Mouse (Mus musculus) forebrain, embryonic 14.5 days (tissue): ENCODE data around the gene Ctf2. TPM values are rescaled to one million over a fixed set of nuclear protein-coding genes. Genes with fewer than 3 reads are reported as not detected.
"Not testable (repeated sequence)": the region's sequence is repeated elsewhere in the genome, so short reads cannot be mapped to it uniquely, and the experiment has no call there.

ENCODE experiments used
- ATAC-seq: fragments of 200-750 bp; cut with Nextera tagmentation; 2 replicates; pipeline ENCODE4 v1.8.0; 2017; ENCODE audit warnings: mild to moderate bottlenecking, moderate library complexity
- DNase-seq: peaks from one replicate; pipeline ENCODE4 v3.0.0-alpha.2; 2015; ENCODE audit warnings: low spot score
- H3K27ac ChIP-seq: fragments of 300-500 bp; sonication (generic); 2 replicates; pipeline ENCODE4 v1.5.1; 2014; ENCODE audit warnings: low read depth, mild to moderate bottlenecking, control low read depth, low read length, moderate library complexity
- H3K27me3 ChIP-seq: fragments of 300-500 bp; sonication (generic); replicated peaks from 2 replicates; pipeline ENCODE4 v1.6.1; 2014; ENCODE audit warnings: low read length, control low read depth, mixed read lengths; ENCODE audit not compliant: control insufficient read depth, insufficient read depth
- H3K36me3 ChIP-seq: fragments of 300-500 bp; sonication (generic); 2 replicates; pipeline ENCODE4 v1.6.1; 2014; ENCODE audit warnings: low read length, control low read depth; ENCODE audit not compliant: control insufficient read depth, insufficient read depth
- H3K4me1 ChIP-seq: fragments of 300-500 bp; sonication (generic); 2 replicates; pipeline ENCODE4 v1.6.1; 2014; ENCODE audit warnings: antibody characterized with exemption, low read length, control low read depth; ENCODE audit not compliant: control insufficient read depth, insufficient read depth
- H3K4me2 ChIP-seq: fragments of 300-500 bp; sonication (generic); 2 replicates; pipeline ENCODE4 v1.6.1; 2014; ENCODE audit warnings: mild to moderate bottlenecking, control low read depth, low read length
- H3K4me3 ChIP-seq: fragments of 300-500 bp; sonication (generic); 2 replicates; pipeline ENCODE4 v1.5.1; 2014; ENCODE audit warnings: low read depth, low read length, control low read depth
- H3K9ac ChIP-seq: fragments of 300-500 bp; sonication (generic); 2 replicates; pipeline ENCODE4 v1.6.1; 2014; ENCODE audit warnings: mild to moderate bottlenecking, low read length, control low read depth, moderate library complexity
- H3K9me3 ChIP-seq: fragments of 300-500 bp; sonication (generic); replicated peaks from 2 replicates; pipeline ENCODE4 v1.6.1; 2016; ENCODE audit warnings: low read length, control low read depth, mixed read lengths; ENCODE audit not compliant: control insufficient read depth
- WGBS: fragments of 180-500 bp; shearing (Covaris S2); extraction: QIAGEN DNeasy Blood & Tissue Kit; methylation state at CpG from one replicate; pipeline ENCODE4 v1.1.7; 2014; 5-methylcytosine and 5-hydroxymethylcytosine counted together
- polyA plus RNA-seq: library from polyadenylated mRNA; unstranded; fragments of >200 nt; fragmentation: Nextera tagmentation; extraction: Ambion mirVana; gene quantifications from 2 replicates; pipeline ENCODE4 v1.2.1, GENCODE M21; 2014

The Ctf2 gene
- polyA plus RNA-seq = 0.09 TPM in 1 of 2 replicates, not detected in the other

DNA sequence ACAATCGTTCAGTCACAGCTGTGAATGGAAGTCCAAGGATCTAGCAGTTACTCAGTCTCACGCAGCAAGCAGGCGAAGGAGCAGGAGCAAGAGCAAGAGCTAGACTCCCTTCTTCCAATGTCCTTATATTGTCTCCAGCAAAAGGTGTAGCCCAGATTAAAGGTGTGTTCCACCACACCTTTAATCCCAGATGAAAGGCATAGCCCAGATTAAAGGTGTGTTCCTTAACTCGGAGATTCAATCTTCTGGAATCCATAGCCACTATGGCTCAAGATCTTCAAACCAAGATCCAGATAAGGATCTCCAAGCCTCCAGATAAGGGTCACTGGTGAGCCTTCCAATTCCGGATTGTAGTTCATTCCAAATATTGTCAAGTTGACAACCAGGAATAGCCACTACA is at the start of gene Ctf2:
TSS of gene Ctf2 (minus strand) at position 101 of the 400 bp plus-strand sequence.
- not testable (repeated sequence) for H3K27ac ChIP-seq, DNase-seq, H3K36me3 ChIP-seq, ATAC-seq, H3K4me3 ChIP-seq, H3K9me3 ChIP-seq, H3K9ac ChIP-seq, H3K27me3 ChIP-seq, H3K4me1 ChIP-seq, H3K4me2 ChIP-seq
- WGBS = no CpG with 5 or more reads among the region's 5 CpGs

DNA sequence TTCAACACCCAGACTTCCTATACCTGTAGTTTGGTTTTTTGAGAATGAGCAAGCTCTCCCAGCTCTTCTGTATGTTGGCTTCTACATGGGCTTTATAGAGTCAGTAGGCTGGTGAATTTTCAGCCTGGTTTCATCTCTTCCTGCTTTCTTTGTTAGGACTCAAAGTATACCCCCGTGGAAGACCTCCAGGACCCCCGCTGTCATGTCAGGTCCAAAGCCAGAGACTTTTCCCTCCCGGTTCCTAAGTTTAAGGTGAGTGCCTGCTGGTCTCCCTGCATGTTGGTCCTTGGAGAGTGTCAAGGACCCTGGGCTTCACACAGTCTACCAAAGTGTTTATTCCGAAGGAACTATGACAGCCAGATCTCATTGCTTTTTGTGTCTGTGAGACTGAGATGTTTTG is 46.4 kb upstream of the Ctf2 start:
- WGBS = 71% methylated on average over 4 of the region's 4 CpGs
- DNase-seq = no peak
- no peak overlapping the region for H3K27ac ChIP-seq
- ATAC-seq = no peak
- H3K9me3 ChIP-seq = no peaks in the 10 kb centered on the region
- peak overlapping the region; percentile 96 for H3K4me3 ChIP-seq
- no peaks in the 10 kb centered on the region for H3K27me3 ChIP-seq
- peaks cover 46% of the 10 kb centered on the region for H3K36me3 ChIP-seq
- H3K4me1 ChIP-seq = peaks cover 9% of the 10 kb centered on the region
- H3K4me2 ChIP-seq = peak overlapping the region; percentile 82
- peak overlapping the region; percentile 90 for H3K9ac ChIP-seq

DNA sequence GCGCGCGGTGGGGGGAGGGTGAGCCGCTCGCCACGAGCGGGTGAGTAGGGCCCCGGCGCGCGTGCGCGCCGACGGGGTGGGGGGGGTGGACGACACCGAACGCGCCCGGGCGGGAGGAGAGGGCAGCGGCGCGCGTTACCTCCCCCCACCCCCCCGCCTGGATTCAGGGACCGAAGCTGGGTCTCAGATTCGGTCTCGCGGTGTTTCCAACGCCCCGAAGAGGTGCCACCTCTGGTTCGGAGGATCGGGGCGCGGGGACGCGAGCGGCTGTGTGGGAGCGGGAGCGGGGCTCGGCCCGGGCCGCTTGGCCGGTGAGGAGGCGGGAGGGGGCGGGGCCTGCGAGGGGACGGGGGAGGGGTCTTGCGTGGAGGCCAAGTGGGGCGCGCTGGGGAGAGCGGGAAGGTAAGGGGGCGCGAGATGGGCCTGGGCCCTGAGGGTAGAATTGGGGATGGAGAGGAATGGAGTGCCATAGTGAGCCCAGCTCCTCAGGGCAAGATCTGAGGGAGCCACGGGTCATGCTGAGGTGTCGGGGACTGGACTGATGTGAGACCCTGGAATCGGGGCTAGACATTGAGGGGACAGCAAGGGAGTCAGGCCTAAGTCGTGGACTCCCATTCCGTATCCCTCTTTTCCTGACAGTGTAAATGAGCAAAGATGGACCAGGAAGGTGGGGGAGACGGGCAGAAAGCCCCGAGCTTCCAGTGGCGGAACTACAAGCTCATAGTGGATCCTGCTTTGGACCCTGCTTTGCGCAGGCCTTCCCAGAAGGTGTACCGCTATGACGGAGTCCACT is 45.7 kb upstream of the Ctf2 start:
- 3% methylated on average over 57 of the region's 66 CpGs for WGBS
- Histone ChIP-seq H3K4me2 (peak overlapping the region; percentile 82), H3K36me3 (peaks cover 43% of the 10 kb centered on the region), H3K4me3 (peak overlapping the region; percentile 96), H3K9ac (peak overlapping the region; percentile 90), H3K9me3 (no peaks in the 10 kb centered on the region), H3K27me3 (no peaks in the 10 kb centered on the region), H3K27ac (peak overlapping the region; percentile 96), H3K4me1 (peaks cover 9% of the 10 kb centered on the region)
- peak; percentile 45 for ATAC-seq
- DNase-seq = peak; percentile 56

DNA sequence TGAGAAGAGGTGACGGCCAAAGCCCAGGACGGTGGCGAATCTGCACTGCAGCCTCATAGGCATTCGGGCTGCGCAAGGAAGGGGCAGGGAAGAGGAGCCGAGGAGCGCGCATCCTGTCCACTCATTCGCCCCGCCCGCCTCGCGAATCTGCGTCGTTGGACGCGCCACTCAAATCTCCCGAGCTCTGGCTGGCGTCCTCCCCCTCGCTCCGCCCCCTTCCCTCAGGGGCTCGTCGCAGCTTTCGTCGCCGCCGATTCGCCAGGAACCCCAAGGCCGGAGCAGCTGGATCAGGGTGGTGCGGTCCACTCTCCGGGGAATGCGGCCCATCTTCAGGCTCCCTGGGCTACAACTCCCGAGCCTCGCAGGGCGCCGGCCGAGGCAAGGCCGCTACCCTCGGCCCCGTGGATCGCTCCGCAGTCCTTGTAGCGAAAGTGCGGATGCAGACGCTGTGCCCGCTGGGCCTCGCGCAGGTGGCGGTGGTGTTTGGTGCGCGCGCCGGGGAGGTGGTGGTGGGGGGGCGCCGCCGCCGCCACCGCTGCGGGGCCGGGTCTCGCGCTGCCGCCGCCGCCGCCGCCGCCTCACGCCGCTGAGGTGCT is 45.0 kb upstream of the Ctf2 start:
- H3K4me2 ChIP-seq = peak overlapping the region; percentile 82
- peaks cover 36% of the 10 kb centered on the region for H3K36me3 ChIP-seq
- WGBS = 1% methylated on average over 62 of the region's 70 CpGs
- no peaks in the 10 kb centered on the region for H3K27me3 ChIP-seq
- ATAC-seq = peak; percentile 94
- H3K27ac ChIP-seq = peak overlapping the region; percentile 96
- DNase-seq = peak; percentile 98
- H3K9me3 ChIP-seq = no peaks in the 10 kb centered on the region
- H3K4me3 ChIP-seq = peak overlapping the region; percentile 96
- peaks cover 9% of the 10 kb centered on the region for H3K4me1 ChIP-seq
- peak overlapping the region; percentile 90 for H3K9ac ChIP-seq

DNA sequence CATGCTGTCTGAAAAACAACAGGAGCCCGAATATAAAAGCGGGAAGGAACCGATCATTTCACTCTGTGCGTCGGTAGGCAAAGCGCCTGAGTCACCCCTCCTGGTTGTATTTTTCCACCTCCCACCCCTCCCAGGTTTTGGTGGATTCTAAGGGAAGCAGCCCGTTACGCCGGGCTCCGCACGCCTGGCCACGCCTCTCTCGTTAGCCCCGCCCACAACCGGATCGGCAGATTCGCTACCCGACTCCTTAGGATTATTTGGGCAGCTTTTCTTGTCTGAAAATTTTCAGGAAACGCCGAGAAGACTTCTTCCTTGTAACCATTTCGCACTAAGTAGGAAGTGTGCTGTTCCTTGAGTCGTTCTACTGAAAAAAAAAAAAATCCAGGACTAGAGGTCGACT is 44.5 kb upstream of the Ctf2 start, which contains the start of gene Setd1a:
TSS of gene Setd1a (plus strand) at position 245 of the 400 bp plus-strand sequence.
- ATAC-seq (peak; percentile 76), DNase-seq (peak; percentile 92)
- H3K4me2 ChIP-seq = peak within 1 kb of the TSS; percentile 82
- no peaks in the 10 kb centered on the region for H3K9me3 ChIP-seq
- H3K9ac ChIP-seq = peak within 1 kb of the TSS; percentile 90
- H3K4me3 ChIP-seq = peak within 1 kb of the TSS; percentile 96
- H3K4me1 ChIP-seq = peaks cover 9% of the 10 kb centered on the region
- H3K27ac ChIP-seq = peak within 1 kb of the TSS; percentile 96
- H3K36me3 ChIP-seq = peaks cover 30% of the 10 kb centered on the region
- H3K27me3 ChIP-seq = no peaks in the 10 kb centered on the region
- under 1% methylated on average over 23 of the region's 23 CpGs for WGBS

DNA sequence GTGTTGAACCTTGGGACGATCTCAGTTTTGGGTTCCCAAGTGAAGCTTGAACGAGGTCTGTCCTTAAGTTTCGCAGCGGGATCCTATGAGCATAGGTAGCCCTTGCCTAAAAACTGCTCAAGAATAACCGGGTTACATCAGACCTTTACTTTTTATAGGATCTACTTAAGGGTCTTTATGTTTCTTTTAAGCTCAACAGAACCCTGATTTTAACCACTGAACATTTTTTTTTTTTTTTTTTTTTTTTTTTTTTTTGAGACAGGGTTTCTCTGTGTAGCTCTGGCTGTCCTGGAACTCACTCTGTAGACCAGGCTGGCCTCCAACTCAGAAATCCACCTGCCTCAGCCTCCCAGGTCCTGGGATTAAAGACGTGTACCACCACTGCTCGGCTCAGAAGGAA is 43.9 kb upstream of the Ctf2 start:
- H3K4me1 ChIP-seq = peaks cover 11% of the 10 kb centered on the region
- peak overlapping the region; percentile 96 for H3K4me3 ChIP-seq
- 77% methylated on average over 7 of the region's 7 CpGs for WGBS
- H3K27me3 ChIP-seq, ATAC-seq, DNase-seq, H3K9me3 ChIP-seq: not testable (repeated sequence)
- peak overlapping the region; percentile 82 for H3K4me2 ChIP-seq
- H3K9ac ChIP-seq = peak overlapping the region; percentile 90
- peaks cover 24% of the 10 kb centered on the region for H3K36me3 ChIP-seq
- H3K27ac ChIP-seq = peak overlapping the region; percentile 96; the same call in 1 of the 2 replicates

DNA sequence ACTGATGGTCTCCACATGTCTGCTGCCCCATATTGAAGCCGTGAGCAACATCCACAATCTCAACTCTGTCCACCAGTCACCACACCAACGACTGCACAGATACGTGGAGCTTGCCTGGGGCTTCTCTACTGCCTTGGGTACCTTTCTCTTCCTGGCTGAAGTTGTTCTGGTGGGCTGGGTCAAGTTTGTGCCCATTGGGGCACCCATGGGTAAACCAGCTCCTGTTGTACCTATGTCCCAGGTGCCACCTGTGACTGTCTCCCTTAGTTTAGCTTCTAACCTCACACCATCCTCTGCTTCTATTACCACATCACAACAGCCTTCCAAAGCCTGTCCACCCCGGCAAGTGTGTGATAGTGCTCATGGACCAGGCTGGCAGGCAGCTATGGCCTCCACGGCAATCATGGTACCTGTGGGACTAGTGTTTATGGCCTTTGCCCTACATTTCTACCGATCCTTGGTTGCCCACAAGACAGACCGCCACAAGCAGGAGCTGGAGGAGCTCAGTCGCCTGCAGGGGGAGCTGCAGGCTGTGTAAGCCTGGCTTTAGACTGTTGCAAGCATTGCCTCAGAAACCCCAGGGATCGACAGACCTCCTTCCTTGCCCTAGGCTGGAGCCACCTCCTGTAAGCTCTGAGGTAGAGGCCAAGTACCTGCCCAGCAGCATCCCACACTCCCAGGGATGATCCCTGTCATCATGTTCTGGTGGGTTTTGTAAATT is 41.9 kb upstream of the Ctf2 start:
- H3K27ac ChIP-seq = no peak overlapping the region
- peak; percentile 75 for DNase-seq
- H3K36me3 ChIP-seq = peaks cover 4% of the 10 kb centered on the region; the same call in 1 of the 2 replicates
- no peak overlapping the region for H3K4me2 ChIP-seq
- no peak for ATAC-seq
- H3K9me3 ChIP-seq = no peaks in the 10 kb centered on the region
- no peak overlapping the region for H3K4me3 ChIP-seq
- H3K4me1 ChIP-seq = peaks cover 28% of the 10 kb centered on the region
- no peak overlapping the region for H3K9ac ChIP-seq
- WGBS = 48% methylated on average over 9 of the region's 9 CpGs
- H3K27me3 ChIP-seq = no peaks in the 10 kb centered on the region

DNA sequence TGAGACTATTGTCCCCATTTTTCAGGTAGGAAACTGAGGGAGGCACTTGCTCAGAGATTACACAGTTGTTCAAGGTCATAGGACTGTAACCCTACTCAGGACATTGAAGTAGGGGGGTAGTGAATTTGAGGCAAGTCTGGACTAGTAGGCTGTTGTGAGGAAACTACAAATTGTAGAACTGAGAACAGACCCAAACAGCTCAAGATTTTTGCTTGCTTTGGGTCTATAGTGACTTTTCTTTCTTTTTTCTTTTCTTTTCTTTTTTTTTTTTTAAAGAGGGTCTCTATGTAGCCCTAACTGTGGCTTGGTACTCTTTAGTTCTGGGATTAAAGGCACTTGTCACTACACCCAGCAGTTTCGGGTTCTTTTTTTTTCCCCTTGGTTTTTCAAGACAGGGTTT is 40.6 kb upstream of the Ctf2 start:
- Histone ChIP-seq H3K27ac (no peak overlapping the region), H3K9me3 (no peaks in the 10 kb centered on the region), H3K27me3 (no peaks in the 10 kb centered on the region), H3K9ac (no peak overlapping the region), H3K4me1 (peaks cover 21% of the 10 kb centered on the region; the same call in 1 of the 2 replicates), H3K4me3 (no peak overlapping the region), H3K36me3 (peaks cover 9% of the 10 kb centered on the region), H3K4me2 (no peak overlapping the region)
- DNase-seq (no peak), ATAC-seq (no peak)
- WGBS = 96% methylated on average over 1 of the region's 1 CpGs
